Mouse (Mus musculus): ENCODE results near the gene Smc1b.

GRCm38 (mm10) chr15:85179528-85180180, 47.9 kb upstream of the Smc1b start:
- TF ChIP-seq CTCF (IDR thresholded peaks at IDR 0.05) = no peak
- no peak for TF ChIP-seq EP300 (IDR thresholded peaks at IDR 0.05)
